17 mouse cellular contexts compared by ENCODE assay signal in the genomic region with DNA sequence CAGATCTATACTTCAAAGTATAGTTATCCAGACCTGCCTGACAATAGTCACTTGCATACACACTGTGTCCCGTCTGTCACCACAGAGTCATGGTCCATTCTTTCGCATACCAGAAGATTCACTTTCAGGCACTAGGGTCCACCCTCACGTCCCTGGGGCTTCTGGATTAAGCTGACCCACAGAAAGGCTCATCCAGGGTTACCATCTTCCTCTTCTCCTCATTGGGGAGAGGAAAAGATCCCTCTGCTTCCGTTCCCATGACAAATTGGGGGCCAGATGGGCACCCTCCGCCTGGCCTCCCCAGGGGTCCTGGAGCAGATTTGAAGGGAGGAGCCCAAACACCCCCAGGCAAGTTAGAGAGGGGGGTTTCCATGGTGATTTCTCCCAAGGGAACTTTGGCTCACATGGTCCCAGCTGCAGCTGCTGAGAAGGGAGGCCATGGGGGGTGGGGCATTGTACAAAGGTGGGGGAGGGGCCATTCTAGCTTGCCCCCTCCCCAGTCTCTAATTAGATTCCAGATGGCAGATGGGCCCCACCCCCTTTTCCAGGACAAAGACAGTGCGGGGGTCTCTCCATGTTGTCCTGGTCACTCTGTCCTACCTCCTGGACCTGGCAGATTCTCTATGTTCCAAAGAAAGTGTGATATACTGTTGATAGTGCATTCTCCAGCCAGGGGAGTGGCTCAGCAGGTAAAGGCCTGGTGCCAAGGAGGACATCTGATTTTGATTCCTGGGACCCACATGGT. TPM values are rescaled to one million over a fixed set of nuclear protein-coding genes. Genes with fewer than 3 reads are reported as not detected.
DNase-seq lines count a peak whose midpoint lies in the region; ATAC-seq lines count a peak whose summit lies in the region.
"Had no signal": no experiment of that assay in that cellular context is flagged by ENCODE, and none has a peak within 500 bp of the region (broad histone marks: within the 10 kb centered on the region; RNA-seq: fewer than 3 reads in every experiment).

No protein-coding gene starts in this region.

- H3K4me3 ChIP-seq in forebrain, embryonic 10.5 days = no peak overlapping the region
- H3K4me3 ChIP-seq in hindbrain, embryonic 13.5 days = no peak overlapping the region
- no peak overlapping the region for H3K4me3 ChIP-seq in neural tube, embryonic 14.5 days (ENCODE audit: low read depth, low read length)
- H3K4me3 ChIP-seq: limb, embryonic 12.5 days; lung, embryonic 15.5 days had no signal

- no peak overlapping the region for H3K9ac ChIP-seq in hindbrain, embryonic 13.5 days
- no peak overlapping the region for H3K9ac ChIP-seq in neural tube, embryonic 14.5 days (replicated peaks; ENCODE audit: low read depth, low read length)
- H3K9ac ChIP-seq: limb, embryonic 12.5 days; lung, embryonic 15.5 days had no signal

- H3K9me3 ChIP-seq in forebrain, embryonic 10.5 days = peaks cover 4% of the 10 kb centered on the region; the same call in 1 of the 2 replicates
- no peaks in the 10 kb centered on the region for H3K9me3 ChIP-seq in hindbrain, embryonic 13.5 days
- no peaks in the 10 kb centered on the region for H3K9me3 ChIP-seq in neural tube, embryonic 14.5 days (ENCODE audit: control insufficient read depth, low read length)
- H3K9me3 ChIP-seq: limb, embryonic 12.5 days; lung, embryonic 15.5 days had no signal

- H3K4me1 ChIP-seq in forebrain, embryonic 10.5 days = peaks cover 17% of the 10 kb centered on the region
- H3K4me1 ChIP-seq in hindbrain, embryonic 13.5 days (replicated peaks) = peaks cover 38% of the 10 kb centered on the region
- H3K4me1 ChIP-seq in neural tube, embryonic 14.5 days (ENCODE audit: control insufficient read depth, insufficient read depth, low read length) = peaks cover 10% of the 10 kb centered on the region
- H3K4me1 ChIP-seq: lung, embryonic 15.5 days had no signal

- H3K36me3 ChIP-seq in forebrain, embryonic 10.5 days (replicated peaks) = peaks cover 68% of the 10 kb centered on the region
- peaks cover 66% of the 10 kb centered on the region for H3K36me3 ChIP-seq in hindbrain, embryonic 13.5 days
- peaks cover 22% of the 10 kb centered on the region for H3K36me3 ChIP-seq in neural tube, embryonic 14.5 days (ENCODE audit: control insufficient read depth, insufficient read depth, low read length)
- H3K36me3 ChIP-seq: limb, embryonic 12.5 days; lung, embryonic 15.5 days had no signal

- 57% methylated on average over 6 of the region's 6 CpGs for WGBS in forebrain, embryonic 10.5 days
- WGBS in hindbrain, embryonic 13.5 days = 19% methylated on average over 6 of the region's 6 CpGs
- 15% methylated on average over 6 of the region's 6 CpGs for WGBS in neural tube, embryonic 14.5 days

- H3K4me2 ChIP-seq in hindbrain, embryonic 13.5 days = no peak overlapping the region
- no peak overlapping the region for H3K4me2 ChIP-seq in neural tube, embryonic 14.5 days (ENCODE audit: low read depth, low read length)
- H3K4me2 ChIP-seq: limb, embryonic 12.5 days; lung, embryonic 15.5 days had no signal

- H3K27me3 ChIP-seq in forebrain, embryonic 10.5 days (ENCODE audit: poor library complexity, severe bottlenecking) = no peaks in the 10 kb centered on the region
- H3K27me3 ChIP-seq in hindbrain, embryonic 13.5 days = no peaks in the 10 kb centered on the region
- H3K27me3 ChIP-seq in neural tube, embryonic 14.5 days (ENCODE audit: control insufficient read depth, insufficient read depth, low read length) = no peaks in the 10 kb centered on the region
- H3K27me3 ChIP-seq: lung, embryonic 15.5 days had no signal

- intact Hi-C loops in left cerebral cortex, postnatal 4 days (cut with DNase I) = no loop called here
- intact Hi-C loops in left cerebral cortex, postnatal 36 days (cut with DNase I) = no loop called here

- peak overlapping the region; percentile 51 for H3K27ac ChIP-seq in forebrain, embryonic 10.5 days
- peak overlapping the region; percentile 77 for H3K27ac ChIP-seq in hindbrain, embryonic 13.5 days
- H3K27ac ChIP-seq in neural tube, embryonic 14.5 days (ENCODE audit: low read depth, low read length) = peak overlapping the region; percentile 34; the same call in 1 of the 2 replicates
- H3K27ac ChIP-seq: limb, embryonic 12.5 days; lung, embryonic 15.5 days had no signal

- peak; percentile 77 for DNase-seq in left cerebral cortex, postnatal 4 days
- no peak for DNase-seq in left cerebral cortex, postnatal 36 days (ENCODE audit: low spot score in 2 of 2)
- no peak for DNase-seq in forebrain, embryonic 10.5 days (ENCODE audit: extremely low spot score, low spot score)
- no peak for DNase-seq in yolk sac, embryonic 10.5 days (ENCODE audit: low spot score)
- no peak for DNase-seq in right cerebral cortex, postnatal 14 days
- DNase-seq: adrenal gland, postnatal 14 days; cerebellum, adult 18-20 months; kidney, adult 18-20 months; spleen, adult 18-20 months had no signal

- ATAC-seq in hindbrain, embryonic 13.5 days (ENCODE audit: low FRiP score) = peak; percentile 50
- peak; percentile 54 for ATAC-seq in neural tube, embryonic 14.5 days (ENCODE audit: low read depth)

RNA-seq across cellular contexts. Expression of a gene that starts 16.4 kb away (rescaled TPM):
- 100 to 1,000 TPM; 365 to 366 TPM for total RNA-seq in left cerebral cortex, postnatal 4 days (2021)
- total RNA-seq in left cerebral cortex, postnatal 36 days (2021) = 100 to 1,000 TPM; 155 to 158 TPM
- 11.2 and 14.8 TPM in 2 replicates for polyA plus RNA-seq in forebrain, embryonic 10.5 days (2016; fragmentation: Nextera tagmentation; extraction: Ambion mirVana)
- 80.6 and 81.7 TPM in 2 replicates for polyA plus RNA-seq in hindbrain, embryonic 13.5 days (2015; fragmentation: Nextera tagmentation; extraction: Ambion mirVana)
- 132 and 146 TPM in 2 replicates for polyA plus RNA-seq in neural tube, embryonic 14.5 days (2014; fragmentation: Nextera tagmentation; extraction: Ambion mirVana)
- total RNA-seq: megakaryocyte-erythroid progenitor cell, adult 5-6 weeks had no signal
- polyA plus RNA-seq: heart, postnatal 0 days had no signal

RNA-seq across cellular contexts. Expression of a gene that starts 32.9 kb away (rescaled TPM):
- total RNA-seq in left cerebral cortex, postnatal 4 days (2021) = 10 to 100 TPM; 89.6 to 95.2 TPM
- total RNA-seq in left cerebral cortex, postnatal 36 days (2021) = 10 to 100 TPM; 92.6 to 98.6 TPM
- 109 and 110 TPM in 2 replicates for polyA plus RNA-seq in forebrain, embryonic 10.5 days (2016; fragmentation: Nextera tagmentation; extraction: Ambion mirVana)
- 99.3 and 101 TPM in 2 replicates for polyA plus RNA-seq in hindbrain, embryonic 13.5 days (2015; fragmentation: Nextera tagmentation; extraction: Ambion mirVana)
- 74.1 and 77.5 TPM in 2 replicates for polyA plus RNA-seq in neural tube, embryonic 14.5 days (2014; fragmentation: Nextera tagmentation; extraction: Ambion mirVana)

RNA-seq across cellular contexts. Expression of a gene that starts 33.0 kb away (rescaled TPM):
- total RNA-seq in left cerebral cortex, postnatal 4 days (2021) = 1 to 10 TPM; 6.2 to 6.9 TPM
- total RNA-seq in left cerebral cortex, postnatal 36 days (2021) = 10 to 100 TPM in 1 of 2 experiments, 1 to 10 TPM in 1; 6.8 to 10.0 TPM
- 4.6 and 5.0 TPM in 2 replicates for polyA plus RNA-seq in forebrain, embryonic 10.5 days (2016; fragmentation: Nextera tagmentation; extraction: Ambion mirVana)
- 4.1 and 4.4 TPM in 2 replicates for polyA plus RNA-seq in hindbrain, embryonic 13.5 days (2015; fragmentation: Nextera tagmentation; extraction: Ambion mirVana)
- 2.9 and 5.4 TPM in 2 replicates for polyA plus RNA-seq in neural tube, embryonic 14.5 days (2014; fragmentation: Nextera tagmentation; extraction: Ambion mirVana)
- total RNA-seq: megakaryocyte-erythroid progenitor cell, adult 5-6 weeks had no signal

RNA-seq across cellular contexts. Expression of a gene that starts 35.6 kb away (rescaled TPM):
- not detected for total RNA-seq in left cerebral cortex, postnatal 4 days (2021)
- total RNA-seq in left cerebral cortex, postnatal 36 days (2021) = 1 to 10 TPM; 3.0 to 5.5 TPM
- not detected in 2 replicates for polyA plus RNA-seq in forebrain, embryonic 10.5 days (2016; fragmentation: Nextera tagmentation; extraction: Ambion mirVana)
- polyA plus RNA-seq in hindbrain, embryonic 13.5 days (2015; fragmentation: Nextera tagmentation; extraction: Ambion mirVana) = not detected in 2 replicates
- polyA plus RNA-seq in neural tube, embryonic 14.5 days (2014; fragmentation: Nextera tagmentation; extraction: Ambion mirVana) = not detected in 2 replicates
- total RNA-seq: adrenal gland, postnatal 14 days; CH12.LX; megakaryocyte-erythroid progenitor cell, adult 5-6 weeks had no signal
- polyA plus RNA-seq: heart, postnatal 0 days; limb, embryonic 12.5 days; lung, embryonic 15.5 days; urinary bladder, adult 2 months had no signal

RNA-seq across cellular contexts. Expression of a gene that starts 35.7 kb away (rescaled TPM):
- total RNA-seq in left cerebral cortex, postnatal 4 days (2021) = 10 to 100 TPM; 28.6 to 30.1 TPM
- total RNA-seq in left cerebral cortex, postnatal 36 days (2021) = 10 to 100 TPM; 18.7 to 22.8 TPM
- 10.0 and 11.3 TPM in 2 replicates for polyA plus RNA-seq in forebrain, embryonic 10.5 days (2016; fragmentation: Nextera tagmentation; extraction: Ambion mirVana)
- 17.7 and 19.5 TPM in 2 replicates for polyA plus RNA-seq in hindbrain, embryonic 13.5 days (2015; fragmentation: Nextera tagmentation; extraction: Ambion mirVana)
- 13.5 and 14.2 TPM in 2 replicates for polyA plus RNA-seq in neural tube, embryonic 14.5 days (2014; fragmentation: Nextera tagmentation; extraction: Ambion mirVana)
